Mouse (Mus musculus): ENCODE results near the gene Frmd4b. TPM values are rescaled to one million over a fixed set of nuclear protein-coding genes. Genes with fewer than 3 reads are reported as not detected.
"Not testable (repeated sequence)": the region's sequence is repeated elsewhere in the genome, so short reads cannot be mapped to it uniquely, and the experiment has no call there.

Frmd4b gene
- polyA plus RNA-seq, 1 experiment from 2014 or later, result 11.1 TPM

DNA sequence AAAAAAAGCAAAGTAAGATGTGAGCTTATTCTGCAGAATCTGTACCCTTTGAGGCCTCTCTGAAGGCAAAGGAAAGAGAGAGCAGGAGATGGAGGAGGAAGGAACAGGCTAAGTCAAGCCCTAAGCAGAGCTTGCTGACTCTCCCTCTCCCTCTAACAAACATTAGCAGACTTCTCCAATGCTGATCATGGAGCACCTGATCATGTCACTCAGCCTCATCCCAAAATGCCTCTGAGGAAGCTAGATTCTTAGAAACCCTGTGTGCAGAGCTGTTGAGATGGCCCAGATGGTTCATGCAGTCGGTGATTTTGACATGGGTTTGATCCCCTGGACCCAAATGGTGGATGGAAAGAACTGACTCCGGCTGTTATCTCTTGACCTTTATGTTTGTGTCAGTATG lies 350.2 kb downstream of the Frmd4b start:
- Histone ChIP-seq H3K4me3 (ENCODE audit: low read depth, low read length) (no peak overlapping the region), H3K27me3 (replicated peaks; ENCODE audit: insufficient read depth, low read length) (no peaks in the 10 kb centered on the region), H3K4me2 (replicated peaks; ENCODE audit: low read depth, low read length) (no peak overlapping the region), H3K4me1 (ENCODE audit: insufficient read depth, low read depth, low read length) (no peaks in the 10 kb centered on the region), H3K9ac (replicated peaks; ENCODE audit: low read depth) (no peak overlapping the region), H3K36me3 (ENCODE audit: insufficient read depth, low read length) (no peaks in the 10 kb centered on the region), H3K9me3 (ENCODE audit: low read length) (no peaks in the 10 kb centered on the region), H3K27ac (ENCODE audit: low read length) (no peak overlapping the region)
- DNase-seq (ENCODE audit: low spot score), result no peak
- WGBS, result 77% methylated on average over 2 of the region's 2 CpGs
- ATAC-seq, result no peak
- TF ChIP-seq CTCF (IDR thresholded peaks at IDR 0.05) (no peak), EP300 (IDR thresholded peaks at IDR 0.05) (no peak)

DNA sequence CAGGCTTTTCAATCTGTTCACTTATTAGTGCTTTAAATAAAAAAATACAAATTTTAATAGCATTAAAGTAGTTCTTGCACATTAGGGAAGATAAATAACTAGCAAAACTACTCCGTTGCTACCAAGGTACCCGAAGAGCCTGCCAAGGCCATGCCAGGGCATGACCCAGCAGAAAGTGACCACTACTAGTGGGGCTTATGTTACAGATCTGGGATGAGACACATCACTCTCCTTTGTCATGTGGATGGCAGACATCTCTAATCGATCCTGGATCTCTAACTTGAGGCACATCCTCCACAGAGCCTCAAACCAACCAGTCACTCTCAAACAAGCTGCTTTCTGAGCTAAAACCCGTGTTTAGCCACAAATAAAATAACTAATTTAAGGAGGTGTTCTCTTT lies 350.7 kb downstream of the Frmd4b start:
- H3K4me3 ChIP-seq (ENCODE audit: low read depth, low read length), result no peak overlapping the region
- H3K27me3 ChIP-seq (replicated peaks; ENCODE audit: insufficient read depth, low read length), result no peaks in the 10 kb centered on the region
- DNase-seq (ENCODE audit: low spot score), result no peak
- no peak for ATAC-seq
- no peaks in the 10 kb centered on the region for H3K9me3 ChIP-seq (ENCODE audit: low read length)
- no peaks in the 10 kb centered on the region for H3K4me1 ChIP-seq (ENCODE audit: insufficient read depth, low read depth, low read length)
- H3K4me2 ChIP-seq (replicated peaks; ENCODE audit: low read depth, low read length), result no peak overlapping the region
- TF ChIP-seq CTCF (IDR thresholded peaks at IDR 0.05) (no peak), EP300 (IDR thresholded peaks at IDR 0.05) (no peak)
- H3K36me3 ChIP-seq (ENCODE audit: insufficient read depth, low read length), result no peaks in the 10 kb centered on the region
- no peak overlapping the region for H3K9ac ChIP-seq (replicated peaks; ENCODE audit: low read depth)
- 70% methylated on average over 4 of the region's 4 CpGs for WGBS
- no peak overlapping the region for H3K27ac ChIP-seq (ENCODE audit: low read length)

DNA sequence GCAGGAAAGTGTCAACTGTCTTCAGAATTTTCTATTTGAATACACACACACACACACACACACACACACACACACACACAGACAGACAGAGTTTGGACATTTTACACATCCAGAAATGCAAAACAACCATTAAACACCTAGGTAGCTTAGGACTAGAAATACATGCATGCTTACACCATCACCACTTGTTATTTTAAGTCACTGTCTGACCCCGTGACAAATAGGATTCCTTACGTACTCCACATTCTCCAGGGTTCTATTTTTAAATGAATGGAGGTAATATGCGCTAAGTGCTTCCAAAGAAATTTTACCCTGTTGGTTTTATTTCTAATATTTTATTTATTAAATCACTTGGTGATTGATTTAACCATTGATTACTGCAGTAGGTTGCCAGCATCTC lies 351.6 kb downstream of the Frmd4b start:
- TF ChIP-seq EP300 (IDR thresholded peaks at IDR 0.05), result no peak
- no peak for TF ChIP-seq CTCF (IDR thresholded peaks at IDR 0.05)
- H3K4me2 ChIP-seq (replicated peaks; ENCODE audit: low read depth, low read length), result no peak overlapping the region
- H3K9ac ChIP-seq (replicated peaks; ENCODE audit: low read depth), result no peak overlapping the region
- no peaks in the 10 kb centered on the region for H3K27me3 ChIP-seq (replicated peaks; ENCODE audit: insufficient read depth, low read length)
- H3K4me1 ChIP-seq (ENCODE audit: insufficient read depth, low read depth, low read length), result no peaks in the 10 kb centered on the region
- no peak overlapping the region for H3K27ac ChIP-seq (ENCODE audit: low read length)
- WGBS, result 73% methylated on average over 3 of the region's 3 CpGs
- DNase-seq (ENCODE audit: low spot score) (no peak), ATAC-seq (no peak)
- no peaks in the 10 kb centered on the region for H3K9me3 ChIP-seq (ENCODE audit: low read length)
- H3K36me3 ChIP-seq (ENCODE audit: insufficient read depth, low read length), result no peaks in the 10 kb centered on the region
- no peak overlapping the region for H3K4me3 ChIP-seq (ENCODE audit: low read depth, low read length)

DNA sequence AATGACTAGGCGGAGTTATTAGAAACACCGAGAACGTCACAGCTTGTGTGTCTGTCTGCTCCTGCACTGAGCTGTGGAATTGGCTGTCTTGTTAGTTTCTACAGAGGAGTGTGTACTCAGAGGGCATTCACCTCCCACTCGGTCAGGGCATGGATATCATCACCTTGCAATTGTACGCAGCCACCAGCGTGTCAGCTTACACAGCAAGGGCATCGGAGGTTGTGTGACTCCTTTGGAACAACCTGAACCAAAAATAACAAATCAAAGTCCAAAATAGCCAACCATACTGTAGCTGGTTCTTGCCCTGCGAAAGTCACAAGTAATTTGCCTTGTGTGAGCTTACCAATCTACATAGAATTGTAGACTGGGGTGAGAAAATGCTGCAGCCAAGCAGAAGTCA lies 352.1 kb downstream of the Frmd4b start:
- Histone ChIP-seq H3K27ac (ENCODE audit: low read length) (no peak overlapping the region), H3K4me3 (ENCODE audit: low read depth, low read length) (no peak overlapping the region), H3K4me2 (replicated peaks; ENCODE audit: low read depth, low read length) (no peak overlapping the region), H3K27me3 (replicated peaks; ENCODE audit: insufficient read depth, low read length) (no peaks in the 10 kb centered on the region), H3K9me3 (ENCODE audit: low read length) (no peaks in the 10 kb centered on the region), H3K4me1 (ENCODE audit: insufficient read depth, low read depth, low read length) (no peaks in the 10 kb centered on the region), H3K36me3 (ENCODE audit: insufficient read depth, low read length) (no peaks in the 10 kb centered on the region), H3K9ac (replicated peaks; ENCODE audit: low read depth) (no peak overlapping the region)
- WGBS, result 62% methylated on average over 8 of the region's 8 CpGs
- no peak for ATAC-seq
- DNase-seq (ENCODE audit: low spot score), result no peak
- TF ChIP-seq EP300 (IDR thresholded peaks at IDR 0.05) (no peak), CTCF (IDR thresholded peaks at IDR 0.05) (no peak)

DNA sequence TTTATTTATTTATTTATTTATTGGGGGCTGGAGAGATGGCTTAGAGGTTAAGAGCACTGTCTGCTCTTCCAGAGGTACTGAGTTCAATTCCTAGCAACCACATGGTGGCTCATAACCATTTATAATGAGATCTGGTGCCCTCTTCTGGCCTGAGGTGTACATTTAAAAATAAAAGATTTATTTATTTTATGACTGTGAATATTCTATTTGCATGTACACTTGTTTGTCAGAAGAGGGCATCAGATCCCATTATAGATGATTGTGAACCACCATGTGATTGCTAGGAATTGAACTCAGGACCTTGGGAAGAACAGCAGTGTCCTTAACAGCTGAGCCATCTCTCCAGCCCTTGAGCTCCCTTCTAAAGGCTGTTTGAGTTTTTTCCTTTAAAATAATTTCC lies 353.6 kb downstream of the Frmd4b start:
- H3K4me3 ChIP-seq (ENCODE audit: low read depth, low read length); H3K36me3 ChIP-seq (ENCODE audit: insufficient read depth, low read length); H3K9me3 ChIP-seq (ENCODE audit: low read length); H3K4me2 ChIP-seq (replicated peaks; ENCODE audit: low read depth, low read length); H3K27ac ChIP-seq (ENCODE audit: low read length); H3K9ac ChIP-seq (replicated peaks; ENCODE audit: low read depth); H3K27me3 ChIP-seq (replicated peaks; ENCODE audit: insufficient read depth, low read length); ATAC-seq; H3K4me1 ChIP-seq (ENCODE audit: insufficient read depth, low read depth, low read length): not testable (repeated sequence)
- peak; percentile 35 for DNase-seq (ENCODE audit: low spot score)
- peak; percentile 26 for TF ChIP-seq CTCF (IDR thresholded peaks at IDR 0.05)

DNA sequence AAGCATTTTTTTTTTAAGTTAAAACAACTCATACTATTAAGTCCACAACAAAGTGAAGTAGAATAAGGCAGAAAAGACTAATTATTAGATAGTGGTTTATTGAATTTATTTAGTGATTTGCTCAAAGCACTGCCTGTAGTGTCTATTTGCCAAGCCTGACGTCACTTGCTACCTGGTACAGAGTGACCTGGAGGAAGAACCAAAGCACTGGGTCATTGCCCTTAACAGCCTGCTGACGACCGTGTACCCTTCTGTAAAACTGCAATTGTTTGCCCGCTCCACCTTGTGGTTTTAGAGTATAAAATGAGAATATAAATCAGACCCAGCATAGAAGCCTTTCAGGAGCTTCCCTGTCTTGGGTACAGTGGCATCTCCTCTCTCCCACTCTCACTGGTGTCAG lies 355.1 kb downstream of the Frmd4b start:
- H3K4me3 ChIP-seq (ENCODE audit: low read depth, low read length), result no peak overlapping the region
- ATAC-seq (no peak), DNase-seq (ENCODE audit: low spot score) (no peak)
- no peak overlapping the region for H3K4me2 ChIP-seq (replicated peaks; ENCODE audit: low read depth, low read length)
- no peak overlapping the region for H3K9ac ChIP-seq (replicated peaks; ENCODE audit: low read depth)
- WGBS, result 61% methylated on average over 4 of the region's 4 CpGs
- no peaks in the 10 kb centered on the region for H3K4me1 ChIP-seq (ENCODE audit: insufficient read depth, low read depth, low read length)
- no peaks in the 10 kb centered on the region for H3K27me3 ChIP-seq (replicated peaks; ENCODE audit: insufficient read depth, low read length)
- no peak overlapping the region for H3K27ac ChIP-seq (ENCODE audit: low read length)
- no peaks in the 10 kb centered on the region for H3K36me3 ChIP-seq (ENCODE audit: insufficient read depth, low read length)
- no peaks in the 10 kb centered on the region for H3K9me3 ChIP-seq (ENCODE audit: low read length)
- TF ChIP-seq CTCF (IDR thresholded peaks at IDR 0.05) (no peak), EP300 (IDR thresholded peaks at IDR 0.05) (no peak)

DNA sequence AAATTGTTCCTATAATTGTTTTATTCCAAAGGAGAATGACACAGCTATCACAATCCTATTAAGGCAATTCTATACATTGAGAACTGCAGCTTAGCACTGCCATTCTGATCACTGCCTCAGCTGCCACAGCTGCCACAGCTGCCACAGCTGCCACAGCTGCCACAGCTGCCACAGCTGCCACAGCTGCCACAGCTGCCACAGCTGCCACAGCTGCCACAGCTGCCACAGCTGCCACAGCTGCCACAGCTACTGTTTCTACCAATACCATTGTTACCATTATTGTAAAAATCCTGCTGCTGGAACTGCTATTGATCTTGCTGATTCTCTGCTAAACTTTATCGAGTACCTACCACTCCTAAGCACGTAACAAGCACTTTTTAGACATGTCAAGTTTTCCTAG lies 357.4 kb downstream of the Frmd4b start:
- DNase-seq (ENCODE audit: low spot score); H3K27me3 ChIP-seq (replicated peaks; ENCODE audit: insufficient read depth, low read length); H3K9ac ChIP-seq (replicated peaks; ENCODE audit: low read depth); H3K27ac ChIP-seq (ENCODE audit: low read length); ATAC-seq; H3K4me1 ChIP-seq (ENCODE audit: insufficient read depth, low read depth, low read length); H3K4me3 ChIP-seq (ENCODE audit: low read depth, low read length); H3K36me3 ChIP-seq (ENCODE audit: insufficient read depth, low read length); H3K4me2 ChIP-seq (replicated peaks; ENCODE audit: low read depth, low read length); H3K9me3 ChIP-seq (ENCODE audit: low read length): not testable (repeated sequence)
- WGBS, result 83% methylated on average over 2 of the region's 2 CpGs

Data from lung, postnatal 0 days (tissue).